Mouse (Mus musculus) stomach, postnatal 0 days (tissue): ENCODE data around the gene Itga1.

ENCODE experiments used
- CTCF ChIP-seq: IDR thresholded peaks from 2 replicates; pipeline ENCODE4 v1.5.1; 2016; ENCODE audit warnings: antibody characterized with exemption, low read depth, mild to moderate bottlenecking, moderate library complexity
- EP300 ChIP-seq: optimal IDR thresholded peaks from 2 replicates; pipeline ENCODE3; 2016; ENCODE audit warnings: antibody characterized with exemption

DNA sequence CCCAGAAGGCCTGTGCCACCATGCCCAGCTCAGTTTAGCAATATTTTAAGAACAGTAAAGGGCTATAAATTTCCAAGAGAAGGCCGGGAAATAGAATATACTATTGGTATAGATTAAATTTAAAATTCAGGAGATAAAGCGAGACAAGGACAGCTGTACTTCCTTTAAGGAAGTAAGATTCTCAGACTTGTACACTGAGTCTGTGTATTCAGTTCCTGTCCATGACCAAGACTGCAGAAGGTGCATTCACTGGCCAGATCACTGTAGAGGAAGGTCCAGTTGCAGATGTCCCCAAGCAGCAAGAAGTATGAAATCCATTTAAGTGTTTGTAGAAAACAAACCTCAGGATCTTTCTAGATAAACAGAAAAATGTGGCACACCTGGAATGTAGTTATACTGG, 28.3 kb upstream of the Itga1 start:
- TF ChIP-seq CTCF: no peak
- TF ChIP-seq EP300: no peak
